Mouse (Mus musculus) mammary gland, adult 2 months (tissue): ENCODE measurements around the gene Mlycd. TPM values are rescaled to one million over a fixed set of nuclear protein-coding genes. Genes with fewer than 3 reads are reported as not detected.

Experiments
- polyA plus RNA-seq: library from polyadenylated mRNA; depleted of rRNA; stranded (reverse); fragments of >200 nt; gene quantifications from 2 replicates; pipeline ENCODE4 v1.2.3, GENCODE M21; 2012; ENCODE audit warnings: low replicate concordance; rRNA removed

Gene Mlycd
- 45.3 and 61.0 TPM in 2 replicates for polyA plus RNA-seq

DNA sequence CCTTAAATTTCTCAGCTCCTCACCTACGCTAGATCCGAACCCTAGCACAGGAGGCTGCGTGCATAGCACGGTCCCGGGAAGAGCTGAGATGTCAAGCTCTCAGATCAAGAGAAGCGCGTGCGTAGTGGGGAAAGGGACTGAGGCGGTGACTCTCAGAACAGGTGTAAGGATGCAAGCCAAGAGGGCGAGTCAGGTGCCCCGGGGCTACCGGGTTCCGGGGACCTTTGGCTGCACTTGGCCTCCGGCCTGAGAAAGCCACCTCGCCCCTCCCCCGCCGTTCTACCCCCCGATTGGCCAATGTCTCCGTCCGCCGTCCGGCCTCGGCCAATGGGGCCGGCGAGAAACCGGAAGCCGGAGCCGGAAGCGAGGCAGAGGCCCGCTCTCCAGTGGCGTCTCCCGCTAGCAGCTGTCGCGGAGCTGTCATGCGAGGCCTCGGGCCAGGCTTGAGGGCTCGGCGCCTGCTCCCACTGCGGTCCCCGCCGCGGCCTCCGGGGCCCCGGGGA, at the start of gene Mlycd:
Gene Mlycd (plus strand): TSS at position 355 of the 503 bp plus-strand sequence.

DNA sequence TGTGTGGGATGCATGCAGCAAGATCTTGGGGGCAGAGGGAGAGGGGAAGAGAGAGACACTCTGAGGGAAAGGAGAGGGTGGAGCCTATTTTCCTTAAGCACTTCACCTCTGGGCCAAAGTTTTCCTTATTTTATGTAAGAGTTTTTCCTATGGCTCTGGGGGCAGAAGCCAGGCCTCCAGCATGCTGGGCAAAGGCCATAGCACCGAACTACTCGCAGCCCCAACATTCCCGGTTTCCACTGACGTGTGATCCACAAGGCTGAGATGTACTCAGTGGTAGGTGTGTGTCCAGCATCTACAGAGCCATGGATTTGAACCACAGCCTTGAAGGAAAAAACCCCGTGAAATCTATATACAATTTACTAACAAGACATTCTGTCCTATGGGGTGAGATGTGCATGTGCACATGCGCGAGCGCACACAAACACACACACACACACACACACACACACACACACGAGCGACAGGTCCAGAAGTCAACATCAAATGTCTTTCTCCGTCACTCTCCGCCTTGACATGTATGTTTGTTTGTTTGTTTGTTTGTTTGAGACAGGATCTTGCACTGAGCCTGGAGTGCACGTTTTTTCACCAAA, 39.0 kb downstream of the Mlycd start, which contains the start of gene Osgin1:
Gene Osgin1 (plus strand): TSS at position 543 of the 593 bp plus-strand sequence.

DNA sequence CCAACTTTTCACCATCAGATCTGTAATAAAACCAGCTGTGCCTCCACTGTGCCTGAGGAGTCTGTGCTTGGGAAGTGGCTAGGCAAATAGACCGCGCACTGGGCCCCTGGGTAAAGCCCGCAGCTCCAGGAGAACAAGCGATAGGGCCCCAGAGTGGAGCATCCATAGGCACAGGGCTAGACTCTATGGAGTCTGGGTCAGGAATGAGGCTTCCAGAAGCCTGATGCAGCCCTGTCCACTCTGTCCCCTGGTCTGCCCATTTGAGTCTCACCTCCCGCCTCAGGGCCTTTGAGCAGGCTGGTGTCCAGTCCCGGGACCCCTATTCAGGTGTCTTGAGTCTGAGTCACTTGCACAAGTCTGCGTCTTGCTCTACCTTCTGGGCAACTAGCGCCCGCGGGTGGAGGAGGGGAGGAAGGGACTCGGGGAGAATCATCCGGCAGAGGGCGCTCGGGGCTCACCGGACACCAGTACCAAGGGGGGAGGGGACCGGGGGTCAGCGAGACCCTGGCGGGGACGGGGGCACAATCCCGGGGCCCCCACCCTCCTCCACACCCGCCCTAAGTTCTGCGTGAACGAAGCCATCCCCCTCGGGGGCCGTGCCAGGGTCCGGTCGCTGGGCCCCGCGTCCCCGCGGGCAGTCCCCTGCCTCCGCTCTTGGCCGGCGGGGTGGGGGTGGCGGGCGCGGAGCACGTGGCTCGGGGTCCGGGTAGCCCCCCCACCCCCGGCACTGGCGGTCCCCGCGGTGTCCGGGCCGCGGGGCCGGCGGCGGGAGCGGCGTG, 51.7 kb downstream of the Mlycd start, which contains the start of gene Necab2:
Gene Necab2 (plus strand): TSS at position 509 of the 779 bp plus-strand sequence.

Other genes with a start within 250 kb of the Mlycd start
- gene Hsbp1, start 50.4 kb upstream of the Mlycd start, polyA plus RNA-seq, result 70.2 and 126 TPM in 2 replicates
- gene Osgin1, start 39.2 kb downstream of the Mlycd start, polyA plus RNA-seq, result 26.0 and 28.9 TPM in 2 replicates
- 0.88 and 1.0 TPM in 2 replicates for gene Necab2, start 51.8 kb downstream of the Mlycd start, polyA plus RNA-seq
- 0.05 and 0.16 TPM in 2 replicates for gene Slc38a8, start 106.8 kb downstream of the Mlycd start, polyA plus RNA-seq
- 76.3 and 88.2 TPM in 2 replicates for gene Mbtps1, start 163.9 kb downstream of the Mlycd start, polyA plus RNA-seq
- 22.5 and 27.9 TPM in 2 replicates for gene Hsdl1, start 180.3 kb downstream of the Mlycd start, polyA plus RNA-seq
- not detected in 2 replicates for gene Dnaaf1, start 180.4 kb downstream of the Mlycd start, polyA plus RNA-seq
- gene Taf1c, start 210.3 kb downstream of the Mlycd start, polyA plus RNA-seq, result 21.6 and 47.0 TPM in 2 replicates
- gene Adad2, start 217.9 kb downstream of the Mlycd start, polyA plus RNA-seq, result not detected in 2 replicates
- 1.4 and 1.7 TPM in 2 replicates for gene Kcng4, start 240.8 kb downstream of the Mlycd start, polyA plus RNA-seq